Mouse (Mus musculus) forebrain, embryonic 16.5 days (tissue): ENCODE results near the gene BC049715. TPM values are rescaled to one million over a fixed set of nuclear protein-coding genes. Genes with fewer than 3 reads are reported as not detected.

Experiments
- ATAC-seq: fragments of 200-750 bp; cut with Nextera tagmentation; 2 replicates; pipeline ENCODE4 v1.8.0; 2017; ENCODE audit warnings: mild to moderate bottlenecking, moderate library complexity
- H3K27ac ChIP-seq: fragments of 300-500 bp; sonication (generic); 2 replicates; pipeline ENCODE4 v1.5.1; 2014; ENCODE audit warnings: low read length, control low read depth
- H3K27me3 ChIP-seq: fragments of 300-500 bp; sonication (generic); replicated peaks from 2 replicates; pipeline ENCODE4 v1.6.1; 2014; ENCODE audit warnings: low read length; ENCODE audit not compliant: control insufficient read depth, insufficient read depth
- H3K36me3 ChIP-seq: fragments of 300-500 bp; sonication (generic); 2 replicates; pipeline ENCODE4 v1.6.1; 2014; ENCODE audit not compliant: control insufficient read depth, insufficient read depth
- H3K4me1 ChIP-seq: fragments of 300-500 bp; sonication (generic); replicated peaks from 2 replicates; pipeline ENCODE4 v1.6.1; 2014; ENCODE audit warnings: low read length; ENCODE audit not compliant: control insufficient read depth, insufficient read depth
- H3K4me2 ChIP-seq: fragments of 300-500 bp; sonication (generic); 2 replicates; pipeline ENCODE4 v1.6.1; 2014; ENCODE audit warnings: mild to moderate bottlenecking, low read length, control low read depth
- H3K4me3 ChIP-seq: fragments of 300-500 bp; sonication (generic); replicated peaks from 2 replicates; pipeline ENCODE4 v1.5.1; 2014; ENCODE audit warnings: mild to moderate bottlenecking, low read length, control low read depth
- H3K9ac ChIP-seq: fragments of 300-500 bp; sonication (generic); replicated peaks from 2 replicates; pipeline ENCODE4 v1.6.1; 2014; ENCODE audit warnings: low read depth, low read length, control low read depth
- H3K9me3 ChIP-seq: fragments of 300-500 bp; sonication (generic); 2 replicates; pipeline ENCODE4 v1.6.1; 2016; ENCODE audit warnings: low read length; ENCODE audit not compliant: control insufficient read depth
- WGBS: fragments of 180-500 bp; shearing (Covaris S2); extraction: QIAGEN DNeasy Blood & Tissue Kit; methylation state at CpG from one replicate; pipeline ENCODE4 v1.1.7; 2014; 5-methylcytosine and 5-hydroxymethylcytosine counted together
- microRNA-seq: library from miRNA; unstranded; fragments of <30 nt; microRNA quantifications from one replicate; pipeline ENCODE4, GENCODE M21; 2017
- polyA plus RNA-seq: library from polyadenylated mRNA; unstranded; fragments of >200 nt; fragmentation: Nextera tagmentation; extraction: Ambion mirVana; gene quantifications from 2 replicates; pipeline ENCODE4 v1.2.1, GENCODE M21; 2015

The BC049715 gene
- polyA plus RNA-seq, 1 experiment from 2014 or later: 1.4 TPM

- no peak overlapping the region for H3K4me2 ChIP-seq
- no peaks in the 10 kb centered on the region for H3K36me3 ChIP-seq
- no peaks in the 10 kb centered on the region for H3K27me3 ChIP-seq
Measured at GRCm38 (mm10) chr6:136889554-136889953, 62.1 kb downstream of the BC049715 start.

More at GRCm38 (mm10) chr6:136889554-136889953, 62.1 kb downstream of the BC049715 start:
- Histone ChIP-seq H3K27ac (no peak overlapping the region), H3K9me3 (no peaks in the 10 kb centered on the region), H3K4me3 (no peak overlapping the region), H3K4me1 (no peaks in the 10 kb centered on the region), H3K9ac (no peak overlapping the region)
- no peak for ATAC-seq
- 92% methylated on average over 6 of the region's 6 CpGs for WGBS

Small RNAs within 50 kb of the gene (microRNA-seq; reads per million reads assigned to microRNA genes)
- not detected for gene Gm44364

Other genes with a start within 250 kb of the BC049715 start
- gene Plbd1, start 165.7 kb upstream of the BC049715 start, polyA plus RNA-seq: 0.46 and 0.75 TPM in 2 replicates
- gene Gucy2c, start 45.9 kb upstream of the BC049715 start, polyA plus RNA-seq: 0.15 TPM in 1 of 2 replicates, not detected in the other
- 0.62 and 0.81 TPM in 2 replicates for gene Hist4h4, start 23.2 kb upstream of the BC049715 start, polyA plus RNA-seq
- gene H2afj, start 19.4 kb upstream of the BC049715 start, polyA plus RNA-seq: 107 and 113 TPM in 2 replicates
- gene Wbp11, start 607 bp downstream of the BC049715 start, polyA plus RNA-seq: 79.2 and 82.3 TPM in 2 replicates
- gene Smco3, start 7.8 kb downstream of the BC049715 start, polyA plus RNA-seq: 0.54 and 0.91 TPM in 2 replicates
- 0.08 and 0.09 TPM in 2 replicates for gene Art4, start 30.1 kb downstream of the BC049715 start, polyA plus RNA-seq
- 8.2 and 22.7 TPM in 2 replicates for gene Mgp, start 48.2 kb downstream of the BC049715 start, polyA plus RNA-seq
- 0.24 and 0.34 TPM in 2 replicates for gene Erp27, start 94.6 kb downstream of the BC049715 start, polyA plus RNA-seq
- gene Pde6h, start 96.2 kb downstream of the BC049715 start, polyA plus RNA-seq: not detected in 2 replicates
- gene Arhgdib, start 114.3 kb downstream of the BC049715 start, polyA plus RNA-seq: 18.5 and 20.6 TPM in 2 replicates